Mouse (Mus musculus) small intestine, adult 2 months (tissue): ENCODE results near the gene Zswim1. TPM values are rescaled to one million over a fixed set of nuclear protein-coding genes. Genes with fewer than 3 reads are reported as not detected.

ENCODE experiments used
- H3K27ac ChIP-seq: fragments of 200-500 bp; 2 replicates; pipeline ENCODE4 v1.5.1; 2012; ENCODE audit warnings: low read depth, low read length, control low read depth, inconsistent platforms; ENCODE audit not compliant: insufficient read depth
- H3K27me3 ChIP-seq: fragments of 200-500 bp; 2 replicates; pipeline ENCODE4 v1.6.1; 2012; ENCODE audit warnings: mild to moderate bottlenecking, moderate library complexity, low read length, inconsistent platforms; ENCODE audit not compliant: control insufficient read depth, insufficient read depth
- H3K36me3 ChIP-seq: fragments of 200-500 bp; 2 replicates; pipeline ENCODE4 v1.6.1; 2012; ENCODE audit warnings: mild to moderate bottlenecking, low read length, control low read depth, inconsistent platforms; ENCODE audit not compliant: control insufficient read depth, insufficient read depth
- H3K4me1 ChIP-seq: fragments of 200-500 bp; 2 replicates; pipeline ENCODE4 v1.6.1; 2012; ENCODE audit warnings: low read length, inconsistent platforms, mixed read lengths; ENCODE audit not compliant: control insufficient read depth, insufficient read depth, insufficient read length
- H3K4me3 ChIP-seq: fragments of 200-500 bp; 2 replicates; pipeline ENCODE4 v1.5.1; 2012; ENCODE audit warnings: low read depth, mild to moderate bottlenecking, control low read depth, inconsistent platforms, low read length, moderate library complexity
- CTCF ChIP-seq: fragments of 200-500 bp; IDR thresholded peaks from 2 replicates; pipeline ENCODE4 v1.5.1; 2012; ENCODE audit warnings: low read depth, mild to moderate bottlenecking, control low read depth, inconsistent platforms, low read length, moderate library complexity, mixed read lengths; ENCODE audit not compliant: insufficient replicate concordance, insufficient read length; ENCODE audit errors: extremely low read depth
- POLR2A ChIP-seq: fragments of 200-500 bp; IDR thresholded peaks from 2 replicates; pipeline ENCODE4 v1.6.1; 2012; ENCODE audit warnings: low read depth, mild to moderate bottlenecking, control low read depth, inconsistent platforms, low read length, moderate library complexity
- WGBS: fragments of 180-500 bp; shearing (Covaris S2); methylation state at CpG from one replicate; pipeline ENCODE4 v1.1.7; 2018; 5-methylcytosine and 5-hydroxymethylcytosine counted together
- polyA plus RNA-seq: library from polyadenylated mRNA; depleted of rRNA; stranded (reverse); fragments of >200 nt; gene quantifications from 2 replicates; pipeline ENCODE4 v1.2.3, GENCODE M21; 2012

Gene Zswim1
- polyA plus RNA-seq, 1 experiment = 8.1 TPM

GRCm38 (mm10) chr2:164803921-164804313 is 18.6 kb upstream of the Zswim1 start:
- Histone ChIP-seq H3K36me3 (peaks cover 20% of the 10 kb centered on the region), H3K27ac (peak overlapping the region; percentile 52), H3K4me1 (peaks cover 10% of the 10 kb centered on the region; the same call in 1 of the 2 replicates)

GRCm38 (mm10) chr2:164804533-164805331 is 17.8 kb upstream of the Zswim1 start, which contains the start of the genes Acot8 and Zswim3:
TSS of gene Acot8 (minus strand) at chr2:164804882.
TSS of gene Zswim3 (plus strand) at chr2:164805098.
- no peaks in the 10 kb centered on the region for H3K27me3 ChIP-seq
- H3K27ac ChIP-seq = peak within 1 kb of the TSS; percentile 88
- TF ChIP-seq CTCF (no peak), POLR2A (peak; percentile 80)
- peaks cover 10% of the 10 kb centered on the region; the same call in 1 of the 2 replicates for H3K4me1 ChIP-seq
- peaks cover 16% of the 10 kb centered on the region for H3K36me3 ChIP-seq
- peak within 1 kb of the TSS; percentile 79 for H3K4me3 ChIP-seq
- under 1% methylated on average over 47 of the region's 47 CpGs for WGBS

More at GRCm38 (mm10) chr2:164803921-164804313, 18.6 kb upstream of the Zswim1 start:
- 7% methylated on average over 1 of the region's 1 CpGs for WGBS
- Histone ChIP-seq H3K4me3 (peak overlapping the region; percentile 79), H3K27me3 (no peaks in the 10 kb centered on the region)
- TF ChIP-seq POLR2A = no peak
- no peak for TF ChIP-seq CTCF

GRCm38 (mm10) chr2:164805332-164805718 is 17.2 kb upstream of the Zswim1 start:
- Histone ChIP-seq H3K27ac (peak overlapping the region; percentile 88), H3K27me3 (no peaks in the 10 kb centered on the region), H3K4me1 (peaks cover 10% of the 10 kb centered on the region; the same call in 1 of the 2 replicates), H3K36me3 (peaks cover 12% of the 10 kb centered on the region), H3K4me3 (peak overlapping the region; percentile 72)
- TF ChIP-seq POLR2A (no peak), CTCF (no peak)
- under 1% methylated on average over 21 of the region's 21 CpGs for WGBS

GRCm38 (mm10) chr2:164806614-164807013 is 15.9 kb upstream of the Zswim1 start:
- TF ChIP-seq CTCF (no peak), POLR2A (no peak)
- 32% methylated on average over 7 of the region's 7 CpGs for WGBS
- peaks cover 5% of the 10 kb centered on the region for H3K36me3 ChIP-seq
- 0 out of 2 replicates have a peak overlapping the region, but pooled peaks have one; percentile 1 for H3K4me3 ChIP-seq
- H3K4me1 ChIP-seq = peaks cover 10% of the 10 kb centered on the region; the same call in 1 of the 2 replicates
- no peaks in the 10 kb centered on the region for H3K27me3 ChIP-seq
- peak overlapping the region; percentile 5; the same call in 1 of the 2 replicates for H3K27ac ChIP-seq

- peaks cover 8% of the 10 kb centered on the region; the same call in 1 of the 2 replicates for H3K4me1 ChIP-seq
- WGBS = 31% methylated on average over 2 of the region's 2 CpGs
- H3K27ac ChIP-seq = peak overlapping the region; percentile 29
These were observed 8.9 kb upstream of the Zswim1 start for GRCm38 (mm10) chr2:164813557-164813956.

GRCm38 (mm10) chr2:164815348-164815747 is 7.1 kb upstream of the Zswim1 start:
- H3K27me3 ChIP-seq = no peaks in the 10 kb centered on the region
- peaks cover 8% of the 10 kb centered on the region for H3K36me3 ChIP-seq
- TF ChIP-seq CTCF = no peak
- no peak for TF ChIP-seq POLR2A
- 83% methylated on average over 5 of the region's 5 CpGs for WGBS
- H3K4me1 ChIP-seq = peaks cover 8% of the 10 kb centered on the region; the same call in 1 of the 2 replicates
- H3K4me3 ChIP-seq = no peak overlapping the region
- no peak overlapping the region for H3K27ac ChIP-seq

More at GRCm38 (mm10) chr2:164813557-164813956, 8.9 kb upstream of the Zswim1 start:
- Histone ChIP-seq H3K36me3 (peaks cover 4% of the 10 kb centered on the region), H3K27me3 (no peaks in the 10 kb centered on the region), H3K4me3 (no peak overlapping the region)
- TF ChIP-seq POLR2A (no peak), CTCF (no peak)

GRCm38 (mm10) chr2:164815821-164816220 is 6.7 kb upstream of the Zswim1 start:
- TF ChIP-seq CTCF (no peak), POLR2A (no peak)
- H3K27me3 ChIP-seq = no peaks in the 10 kb centered on the region
- no peak overlapping the region for H3K4me3 ChIP-seq
- peaks cover 8% of the 10 kb centered on the region; the same call in 1 of the 2 replicates for H3K4me1 ChIP-seq
- WGBS = 89% methylated on average over 8 of the region's 8 CpGs
- H3K36me3 ChIP-seq = peaks cover 11% of the 10 kb centered on the region
- H3K27ac ChIP-seq = no peak overlapping the region
